Mouse (Mus musculus): ENCODE results near the gene Map1a. TPM values are rescaled to one million over a fixed set of nuclear protein-coding genes. Genes with fewer than 3 reads are reported as not detected.
A peak's percentile ranks its signal among the peaks of the same experiment; 100 is the strongest.

Map1a gene
- polyA plus RNA-seq (2012; rRNA removed) (7.1 and 7.6 TPM in 2 replicates), polyA plus RNA-seq (2014; fragmentation: Nextera tagmentation; extraction: Ambion mirVana) (7.8 and 9.3 TPM in 2 replicates)

DNA sequence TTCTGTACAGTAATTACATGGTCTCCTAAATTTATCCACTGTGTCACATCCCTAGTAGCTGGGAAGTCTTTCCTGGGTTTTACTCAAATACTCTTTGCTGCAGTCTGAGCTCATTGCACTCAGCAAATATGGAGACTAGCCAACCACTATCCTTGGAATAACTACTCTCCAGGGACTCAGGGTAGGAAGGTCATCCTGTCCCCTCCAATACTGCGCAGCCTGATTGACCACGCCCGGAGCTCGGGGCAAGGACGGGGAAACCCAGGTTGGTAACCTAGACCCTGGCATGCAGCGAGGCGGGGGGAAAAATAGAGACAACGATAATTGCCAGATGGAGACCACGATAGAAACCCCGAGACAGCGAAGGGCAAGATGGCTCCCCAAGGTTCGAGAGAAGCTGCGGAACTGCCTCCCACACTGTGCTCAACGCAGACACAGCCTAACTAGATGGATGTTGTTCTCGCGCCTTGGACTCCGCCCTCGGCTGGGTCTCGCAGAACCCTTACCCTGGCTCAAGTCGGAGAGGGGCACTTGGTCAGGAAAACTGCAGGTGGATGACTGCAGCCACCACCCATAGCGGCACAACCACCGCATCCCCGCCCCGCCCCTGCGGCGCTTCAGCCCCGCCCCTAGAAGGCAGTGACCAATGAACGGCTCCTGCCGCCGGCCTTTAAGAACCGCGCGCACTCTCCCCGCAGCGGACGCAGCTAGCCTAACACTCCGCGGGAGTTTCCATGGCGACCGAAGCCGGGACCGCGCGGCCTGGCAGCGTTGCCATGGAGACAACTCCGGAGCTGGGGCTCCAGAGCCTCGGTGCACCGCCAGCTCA is at the start of gene Map1a:
TSS of gene Map1a (plus strand) at position 700 of the 829 bp plus-strand sequence.
- DNase-seq (ENCODE audit: low spot score) = peak; percentile 96
- Histone ChIP-seq H3K4me2 (replicated peaks; ENCODE audit: low read depth, low read length, severe bottlenecking) (peak within 1 kb of the TSS; percentile 76), H3K9ac (ENCODE audit: low read depth, low read length, severe bottlenecking) (peak within 1 kb of the TSS; percentile 13; the same call in 1 of the 2 replicates), H3K36me3 (ENCODE audit: control insufficient read depth, insufficient read depth, low read length) (no peaks in the 10 kb centered on the region), H3K27ac (replicated peaks; ENCODE audit: low read depth, low read length) (no peak within 1 kb of the TSS), H3K4me1 (ENCODE audit: control insufficient read depth, insufficient read depth, low read length) (peaks cover 4% of the 10 kb centered on the region), H3K27me3 (ENCODE audit: control insufficient read depth, insufficient read depth, low read length) (peaks cover 8% of the 10 kb centered on the region; the same call in 1 of the 2 replicates), H3K9me3 (ENCODE audit: control insufficient read depth, low read length) (no peaks in the 10 kb centered on the region), H3K4me3 (replicated peaks; ENCODE audit: low read length) (peak within 1 kb of the TSS; percentile 48)
- WGBS = 1% methylated on average over 41 of the region's 48 CpGs
- ATAC-seq (ENCODE audit: low FRiP score, low read depth) = peak; percentile 99
- TF ChIP-seq POLR2A (IDR thresholded peaks at IDR 0.05; ENCODE audit: borderline replicate concordance, extremely low read depth, insufficient read depth, insufficient read length) = no peak

GRCm38 (mm10) chr2:121244099-121244498 is 45.3 kb upstream of the Map1a start:
- ATAC-seq (ENCODE audit: low FRiP score, low read depth) = no peak
- no peak overlapping the region for H3K4me3 ChIP-seq (replicated peaks; ENCODE audit: low read length)
- H3K9ac ChIP-seq (ENCODE audit: low read depth, low read length, severe bottlenecking) = no peak overlapping the region
- H3K36me3 ChIP-seq (ENCODE audit: control insufficient read depth, insufficient read depth, low read length) = peaks cover 85% of the 10 kb centered on the region
- no peaks in the 10 kb centered on the region for H3K9me3 ChIP-seq (ENCODE audit: control insufficient read depth, low read length)
- H3K4me2 ChIP-seq (replicated peaks; ENCODE audit: low read depth, low read length, severe bottlenecking) = no peak overlapping the region
- H3K4me1 ChIP-seq (ENCODE audit: control insufficient read depth, insufficient read depth, low read length) = no peaks in the 10 kb centered on the region
- no peaks in the 10 kb centered on the region for H3K27me3 ChIP-seq (ENCODE audit: control insufficient read depth, insufficient read depth, low read length)
- TF ChIP-seq POLR2A (IDR thresholded peaks at IDR 0.05; ENCODE audit: borderline replicate concordance, extremely low read depth, insufficient read depth, insufficient read length) = no peak
- 92% methylated on average over 5 of the region's 5 CpGs for WGBS
- H3K27ac ChIP-seq (replicated peaks; ENCODE audit: low read depth, low read length) = no peak overlapping the region
- DNase-seq (ENCODE audit: low spot score) = no peak

- Histone ChIP-seq H3K4me3 (replicated peaks; ENCODE audit: low read length) (no peak overlapping the region), H3K36me3 (ENCODE audit: control insufficient read depth, insufficient read depth, low read length) (peaks cover 96% of the 10 kb centered on the region), H3K9ac (ENCODE audit: low read depth, low read length, severe bottlenecking) (no peak overlapping the region), H3K4me1 (ENCODE audit: control insufficient read depth, insufficient read depth, low read length) (no peaks in the 10 kb centered on the region), H3K4me2 (replicated peaks; ENCODE audit: low read depth, low read length, severe bottlenecking) (no peak overlapping the region), H3K27ac (replicated peaks; ENCODE audit: low read depth, low read length) (no peak overlapping the region), H3K9me3 (ENCODE audit: control insufficient read depth, low read length) (no peaks in the 10 kb centered on the region), H3K27me3 (ENCODE audit: control insufficient read depth, insufficient read depth, low read length) (no peaks in the 10 kb centered on the region)
- ATAC-seq (ENCODE audit: low FRiP score, low read depth) = no peak
- TF ChIP-seq POLR2A (IDR thresholded peaks at IDR 0.05; ENCODE audit: borderline replicate concordance, extremely low read depth, insufficient read depth, insufficient read length) = no peak
- 94% methylated on average over 2 of the region's 2 CpGs for WGBS
- DNase-seq (ENCODE audit: low spot score) = no peak
These were observed 39.6 kb upstream of the Map1a start for GRCm38 (mm10) chr2:121249758-121250157.

GRCm38 (mm10) chr2:121268446-121268845 is 21.0 kb upstream of the Map1a start:
- Histone ChIP-seq H3K9me3 (ENCODE audit: control insufficient read depth, low read length) (no peaks in the 10 kb centered on the region), H3K4me3 (replicated peaks; ENCODE audit: low read length) (no peak overlapping the region), H3K9ac (ENCODE audit: low read depth, low read length, severe bottlenecking) (no peak overlapping the region), H3K27me3 (ENCODE audit: control insufficient read depth, insufficient read depth, low read length) (no peaks in the 10 kb centered on the region), H3K4me1 (ENCODE audit: control insufficient read depth, insufficient read depth, low read length) (peaks cover 5% of the 10 kb centered on the region; the same call in 1 of the 2 replicates), H3K36me3 (ENCODE audit: control insufficient read depth, insufficient read depth, low read length) (peaks cover 43% of the 10 kb centered on the region), H3K4me2 (replicated peaks; ENCODE audit: low read depth, low read length, severe bottlenecking) (no peak overlapping the region), H3K27ac (replicated peaks; ENCODE audit: low read depth, low read length) (no peak overlapping the region)
- WGBS = 74% methylated on average over 8 of the region's 8 CpGs
- TF ChIP-seq POLR2A (IDR thresholded peaks at IDR 0.05; ENCODE audit: borderline replicate concordance, extremely low read depth, insufficient read depth, insufficient read length) = no peak
- ATAC-seq (ENCODE audit: low FRiP score, low read depth) = no peak
- no peak for DNase-seq (ENCODE audit: low spot score)

- H3K36me3 ChIP-seq (ENCODE audit: control insufficient read depth, insufficient read depth, low read length) = peaks cover 36% of the 10 kb centered on the region
- H3K27me3 ChIP-seq (ENCODE audit: control insufficient read depth, insufficient read depth, low read length) = no peaks in the 10 kb centered on the region
- H3K27ac ChIP-seq (replicated peaks; ENCODE audit: low read depth, low read length) = peak overlapping the region; percentile 68
- peaks cover 5% of the 10 kb centered on the region; the same call in 1 of the 2 replicates for H3K4me1 ChIP-seq (ENCODE audit: control insufficient read depth, insufficient read depth, low read length)
- peak overlapping the region; percentile 66 for H3K9ac ChIP-seq (ENCODE audit: low read depth, low read length, severe bottlenecking)
- peak overlapping the region; percentile 56 for H3K4me2 ChIP-seq (replicated peaks; ENCODE audit: low read depth, low read length, severe bottlenecking)
- peak; percentile 12 for DNase-seq (ENCODE audit: low spot score)
- no peaks in the 10 kb centered on the region for H3K9me3 ChIP-seq (ENCODE audit: control insufficient read depth, low read length)
- under 1% methylated on average over 30 of the region's 35 CpGs for WGBS
- peak overlapping the region; percentile 59 for H3K4me3 ChIP-seq (replicated peaks; ENCODE audit: low read length)
- peak; percentile 88 for ATAC-seq (ENCODE audit: low FRiP score, low read depth)
- no peak for TF ChIP-seq POLR2A (IDR thresholded peaks at IDR 0.05; ENCODE audit: borderline replicate concordance, extremely low read depth, insufficient read depth, insufficient read length)
These were observed 18.7 kb upstream of the Map1a start for GRCm38 (mm10) chr2:121270521-121271235.

Data from limb, embryonic 14.5 days (tissue).